Mouse (Mus musculus): ENCODE results near the gene Hyal2.
"Not testable (repeated sequence)": the region's sequence is repeated elsewhere in the genome, so short reads cannot be mapped to it uniquely, and the experiment has no call there.

Gene Hyal2

GRCm38 (mm10) chr9:107547026-107547425, 20.7 kb upstream of the Hyal2 start, which contains the start of gene Zmynd10:
Gene Zmynd10 (plus strand): TSS chr9:107547298.
- peak; percentile 92 for DNase-seq

- no peak for DNase-seq
Observed at GRCm38 (mm10) chr9:107547957-107548356, 19.8 kb upstream of the Hyal2 start.

- no peak for DNase-seq
Observed at GRCm38 (mm10) chr9:107548820-107549219, 18.9 kb upstream of the Hyal2 start.

GRCm38 (mm10) chr9:107549297-107550074, 18.3 kb upstream of the Hyal2 start:
- DNase-seq, result no peak

- DNase-seq, result no peak
Observed at GRCm38 (mm10) chr9:107550491-107551116, 17.1 kb upstream of the Hyal2 start.

GRCm38 (mm10) chr9:107551117-107551889, 16.4 kb upstream of the Hyal2 start, which contains the start of gene Rassf1:
Gene Rassf1 (plus strand): TSS chr9:107551555.
- DNase-seq, result peak; percentile 68

GRCm38 (mm10) chr9:107551890-107552355, 15.8 kb upstream of the Hyal2 start:
- DNase-seq, result no peak

GRCm38 (mm10) chr9:107552690-107553393, 14.9 kb upstream of the Hyal2 start:
- no peak for DNase-seq

GRCm38 (mm10) chr9:107553541-107554318, 14.0 kb upstream of the Hyal2 start:
- DNase-seq, result no peak

- peak; percentile 94 for DNase-seq
Observed at GRCm38 (mm10) chr9:107554319-107554825, 13.4 kb upstream of the Hyal2 start.

GRCm38 (mm10) chr9:107555031-107555457, 12.7 kb upstream of the Hyal2 start:
- peak; percentile 74 for DNase-seq

GRCm38 (mm10) chr9:107555701-107556100, 12.0 kb upstream of the Hyal2 start:
- no peak for DNase-seq

GRCm38 (mm10) chr9:107556346-107556745, 11.4 kb upstream of the Hyal2 start:
- DNase-seq, result no peak

GRCm38 (mm10) chr9:107563029-107563581, 4.6 kb upstream of the Hyal2 start, which contains the start of gene Tusc2:
Gene Tusc2 (plus strand): TSS chr9:107563255.
- peak; percentile 93 for DNase-seq

- DNase-seq, result not testable (repeated sequence)
Observed at GRCm38 (mm10) chr9:107565556-107565955, 2.2 kb upstream of the Hyal2 start.

GRCm38 (mm10) chr9:107566041-107566709, 1.6 kb upstream of the Hyal2 start:
- peak; percentile 95 for DNase-seq

GRCm38 (mm10) chr9:107566855-107567254, 890 bp upstream of the Hyal2 start:
- peak; percentile 60 for DNase-seq

GRCm38 (mm10) chr9:107568331-107569261, 851 bp downstream of the Hyal2 start:
- peak; percentile 84 for DNase-seq

GRCm38 (mm10) chr9:107569270-107569669, 1.5 kb downstream of the Hyal2 start:
- no peak for DNase-seq
